Mouse (Mus musculus) intestine, embryonic 14.5 days (tissue): ENCODE data around the gene Atp1b2. TPM values are rescaled to one million over a fixed set of nuclear protein-coding genes. Genes with fewer than 3 reads are reported as not detected.

Experiments
- ATAC-seq: fragments of 200-750 bp; cut with Nextera tagmentation; replicated peaks from 2 replicates; pipeline ENCODE4 v1.8.0; 2017; ENCODE audit warnings: low read depth, moderate number of reproducible peaks, moderate TSS enrichment, moderate library complexity; ENCODE audit not compliant: low FRiP score, low TSS enrichment
- DNase-seq: peaks from one replicate; pipeline ENCODE4 v3.0.0-alpha.2; 2018; ENCODE audit warnings: low spot score
- H3K27ac ChIP-seq: fragments of 300-500 bp; sonication (generic); 2 replicates; pipeline ENCODE4 v1.5.1; 2014; ENCODE audit warnings: low read depth, mild to moderate bottlenecking, control low read depth
- H3K27me3 ChIP-seq: fragments of 300-500 bp; sonication (generic); replicated peaks from 2 replicates; pipeline ENCODE4 v1.6.1; 2014; ENCODE audit warnings: low read length, control low read depth; ENCODE audit not compliant: control insufficient read depth, insufficient read depth
- H3K36me3 ChIP-seq: fragments of 300-500 bp; sonication (generic); 2 replicates; pipeline ENCODE4 v1.6.1; 2014; ENCODE audit warnings: low read length, control low read depth; ENCODE audit not compliant: control insufficient read depth, insufficient read depth
- H3K4me1 ChIP-seq: fragments of 300-500 bp; sonication (generic); replicated peaks from 2 replicates; pipeline ENCODE4 v1.6.1; 2014; ENCODE audit warnings: low read length, control low read depth, mixed read lengths; ENCODE audit not compliant: control insufficient read depth, insufficient read depth
- H3K4me2 ChIP-seq: fragments of 300-500 bp; sonication (generic); 2 replicates; pipeline ENCODE4 v1.6.1; 2014; ENCODE audit warnings: low read length
- H3K4me3 ChIP-seq: fragments of 300-500 bp; sonication (generic); 2 replicates; pipeline ENCODE4 v1.5.1; 2014; ENCODE audit warnings: low read depth, low read length, control low read depth, mixed read lengths
- H3K9ac ChIP-seq: fragments of 300-500 bp; sonication (generic); 2 replicates; pipeline ENCODE4 v1.6.1; 2014; ENCODE audit warnings: mild to moderate bottlenecking, low read length
- H3K9me3 ChIP-seq: fragments of 300-500 bp; sonication (generic); 2 replicates; pipeline ENCODE4 v1.6.1; 2016; ENCODE audit warnings: low read length, control low read depth; ENCODE audit not compliant: control insufficient read depth
- WGBS: fragments of 180-500 bp; shearing (Covaris S2); extraction: QIAGEN DNeasy Blood & Tissue Kit; methylation state at CpG from one replicate; pipeline ENCODE4 v1.1.7; 2014; 5-methylcytosine and 5-hydroxymethylcytosine counted together
- polyA plus RNA-seq: library from polyadenylated mRNA; unstranded; fragments of >200 nt; fragmentation: Nextera tagmentation; extraction: Ambion mirVana; gene quantifications from 2 replicates; pipeline ENCODE4 v1.2.1, GENCODE M21; 2014

The Atp1b2 gene
- polyA plus RNA-seq, 1 experiment from 2014 or later, result 7.3 TPM

DNA sequence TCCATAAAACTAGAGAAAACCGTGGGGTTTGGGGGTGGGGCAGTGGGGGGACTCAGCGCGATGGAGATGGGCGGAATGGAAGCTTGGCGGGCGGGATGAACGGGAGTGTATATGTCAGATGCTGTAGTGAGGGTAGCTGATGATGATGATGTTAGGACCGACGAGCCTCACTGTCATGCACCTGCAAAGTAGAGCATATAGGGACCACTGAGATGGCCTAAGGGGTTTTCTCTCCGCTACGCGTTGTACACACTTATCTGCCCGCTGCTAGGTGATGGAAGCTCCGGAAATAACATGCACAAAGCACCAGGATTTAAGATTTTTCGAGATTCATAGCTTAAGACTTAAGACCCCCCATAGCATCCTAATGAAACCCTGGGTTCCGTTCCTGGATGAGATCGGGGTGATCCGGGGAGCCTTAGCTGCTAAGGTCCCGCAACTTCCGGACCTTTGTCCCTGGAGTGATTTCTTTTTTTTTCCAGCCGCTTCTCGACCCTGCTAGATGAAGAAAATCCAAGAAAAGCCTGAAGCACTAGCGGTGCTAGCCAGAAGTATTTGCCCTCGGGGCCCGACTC is 25.1 kb downstream of the Atp1b2 start:
- 0% methylated on average over 25 of the region's 25 CpGs for WGBS
- H3K9ac ChIP-seq, result peak overlapping the region; percentile 92
- H3K9me3 ChIP-seq, result no peaks in the 10 kb centered on the region
- DNase-seq, result no peak
- ATAC-seq, result peak; percentile 1; the same call in 1 of the 2 replicates
- H3K27ac ChIP-seq, result peak overlapping the region; percentile 96
- H3K36me3 ChIP-seq, result peaks cover 8% of the 10 kb centered on the region; the same call in 1 of the 2 replicates
- H3K4me2 ChIP-seq, result peak overlapping the region; percentile 79
- peaks cover 21% of the 10 kb centered on the region for H3K4me1 ChIP-seq
- H3K27me3 ChIP-seq, result no peaks in the 10 kb centered on the region
- peak overlapping the region; percentile 78 for H3K4me3 ChIP-seq

DNA sequence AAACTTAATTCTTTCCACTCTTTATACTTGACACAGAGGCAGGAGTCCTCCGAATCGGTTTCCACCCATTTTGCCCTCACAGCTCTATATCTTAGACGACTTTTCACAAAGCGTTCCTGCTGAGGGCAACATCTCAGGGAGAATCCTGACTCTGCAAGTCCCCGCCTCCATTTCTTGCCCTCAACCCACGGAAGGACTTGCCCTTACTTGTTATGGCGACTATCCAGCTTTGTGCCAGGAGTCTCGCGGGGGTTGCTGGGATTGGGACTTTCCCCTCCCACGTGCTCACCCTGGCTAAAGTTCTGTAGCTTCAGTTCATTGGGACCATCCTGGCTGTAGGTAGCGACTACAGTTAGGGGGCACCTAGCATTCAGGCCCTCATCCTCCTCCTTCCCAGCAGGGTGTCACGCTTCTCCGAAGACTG is 25.6 kb downstream of the Atp1b2 start, which contains the start of the genes Wrap53 and Trp53:
TSS of gene Wrap53 (minus strand) at position 165 of the 424 bp plus-strand sequence.
TSS of gene Trp53 (plus strand) at position 269 of the 424 bp plus-strand sequence.
- H3K27me3 ChIP-seq, result no peaks in the 10 kb centered on the region
- DNase-seq (peak; percentile 88), ATAC-seq (peak; percentile 59)
- WGBS, result 0% methylated on average over 13 of the region's 13 CpGs
- H3K27ac ChIP-seq, result peak within 1 kb of the TSS; percentile 96
- peak within 1 kb of the TSS; percentile 84 for H3K4me2 ChIP-seq
- peak within 1 kb of the TSS; percentile 78 for H3K4me3 ChIP-seq
- peak within 1 kb of the TSS; percentile 92 for H3K9ac ChIP-seq
- H3K4me1 ChIP-seq, result peaks cover 21% of the 10 kb centered on the region
- no peaks in the 10 kb centered on the region for H3K9me3 ChIP-seq
- H3K36me3 ChIP-seq, result peaks cover 12% of the 10 kb centered on the region; the same call in 1 of the 2 replicates

DNA sequence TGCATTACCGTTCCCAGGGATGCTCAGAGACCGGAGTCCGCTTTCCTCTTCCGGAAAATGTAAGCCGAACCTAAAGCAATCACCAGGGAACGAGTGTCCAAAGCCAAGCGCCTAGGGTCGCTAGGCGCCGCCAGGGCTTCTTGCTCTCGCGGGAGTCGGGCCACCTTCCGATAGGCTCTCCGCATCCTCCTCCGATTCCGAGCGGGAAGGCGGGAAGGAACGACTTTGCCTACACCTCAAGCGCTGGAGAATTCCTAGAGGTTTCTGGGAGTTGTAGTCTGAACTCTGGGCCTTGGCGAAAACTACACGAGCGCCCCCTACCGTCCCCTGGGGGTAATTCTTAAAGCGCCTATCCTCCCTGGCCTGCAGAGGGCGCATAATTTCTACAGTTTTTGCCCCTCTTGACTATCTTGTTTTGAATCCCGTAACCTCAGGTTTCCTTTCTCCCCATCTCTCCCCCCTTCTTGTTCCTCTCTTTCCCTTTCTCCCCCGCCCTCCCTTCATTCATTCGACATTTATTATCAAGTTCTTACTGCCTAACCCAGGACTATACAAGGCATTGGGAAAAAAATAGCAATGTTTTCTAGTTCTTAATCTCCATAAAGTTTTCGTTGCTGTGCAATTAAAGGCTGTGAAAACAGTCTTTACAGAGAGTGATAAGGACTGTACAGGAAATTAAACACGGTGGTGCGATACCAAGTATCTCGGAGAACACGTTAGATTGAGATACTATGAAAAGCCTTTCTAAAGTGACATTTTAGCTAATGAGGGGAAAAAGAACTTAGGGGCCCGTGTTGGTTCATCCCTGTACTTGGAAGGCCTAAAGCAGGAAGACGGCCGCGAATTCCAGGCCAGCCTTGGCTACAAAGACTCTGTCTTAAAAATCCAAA is 26.4 kb downstream of the Atp1b2 start:
- H3K4me2 ChIP-seq, result peak overlapping the region; percentile 84
- peak overlapping the region; percentile 78 for H3K4me3 ChIP-seq
- DNase-seq (peak; percentile 100), ATAC-seq (peak; percentile 86)
- peak overlapping the region; percentile 96 for H3K27ac ChIP-seq
- WGBS, result 2% methylated on average over 39 of the region's 39 CpGs
- peaks cover 18% of the 10 kb centered on the region for H3K36me3 ChIP-seq
- H3K9me3 ChIP-seq, result no peaks in the 10 kb centered on the region
- peaks cover 21% of the 10 kb centered on the region for H3K4me1 ChIP-seq
- H3K27me3 ChIP-seq, result no peaks in the 10 kb centered on the region
- H3K9ac ChIP-seq, result peak overlapping the region; percentile 92

- whole genome bisulfite sequencing, result 15% methylated on average over 15 of the region's 15 CpGs
These were observed 27.4 kb downstream of the Atp1b2 start for GRCm38 (mm10) chr11:69578301-69578700.

DNA sequence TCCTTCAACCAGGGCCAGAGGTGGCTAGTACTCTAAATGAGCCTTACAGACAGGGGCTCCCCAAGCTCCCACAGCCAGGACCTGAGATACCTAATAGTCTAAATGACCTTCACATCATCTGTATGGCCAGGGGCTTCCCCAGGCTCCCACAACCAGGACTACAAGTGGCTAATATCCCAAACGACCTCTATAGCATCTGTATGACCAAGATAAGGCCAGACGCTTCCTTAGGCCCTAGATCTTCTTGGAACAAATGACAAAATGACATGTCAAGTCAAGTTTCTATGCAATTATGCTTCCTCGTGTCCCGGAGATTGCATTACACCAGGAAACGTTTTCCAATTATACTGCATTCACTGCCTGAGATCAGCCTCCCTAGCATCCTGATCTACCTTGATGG is 29.4 kb downstream of the Atp1b2 start:
- Histone ChIP-seq H3K4me3 (no peak overlapping the region), H3K4me2 (no peak overlapping the region), H3K4me1 (peaks cover 16% of the 10 kb centered on the region), H3K27ac (no peak overlapping the region), H3K9ac (no peak overlapping the region), H3K9me3 (no peaks in the 10 kb centered on the region), H3K27me3 (no peaks in the 10 kb centered on the region), H3K36me3 (peaks cover 18% of the 10 kb centered on the region)
- no peak for ATAC-seq
- WGBS, result 73% methylated on average over 5 of the region's 5 CpGs
- DNase-seq, result no peak

More at GRCm38 (mm10) chr11:69578301-69578700, 27.4 kb downstream of the Atp1b2 start:
- H3K27me3 ChIP-seq, result no peaks in the 10 kb centered on the region
- DNase-seq (no peak), ATAC-seq (no peak)
- H3K4me1 ChIP-seq, result peaks cover 21% of the 10 kb centered on the region
- H3K9me3 ChIP-seq, result no peaks in the 10 kb centered on the region
- H3K4me3 ChIP-seq, result peak overlapping the region; percentile 78
- H3K36me3 ChIP-seq, result peaks cover 18% of the 10 kb centered on the region
- 0 out of 2 replicates have a peak overlapping the region, but pooled peaks have one; percentile 34 for H3K27ac ChIP-seq
- peak overlapping the region; percentile 84 for H3K4me2 ChIP-seq
- H3K9ac ChIP-seq, result peak overlapping the region; percentile 92

DNA sequence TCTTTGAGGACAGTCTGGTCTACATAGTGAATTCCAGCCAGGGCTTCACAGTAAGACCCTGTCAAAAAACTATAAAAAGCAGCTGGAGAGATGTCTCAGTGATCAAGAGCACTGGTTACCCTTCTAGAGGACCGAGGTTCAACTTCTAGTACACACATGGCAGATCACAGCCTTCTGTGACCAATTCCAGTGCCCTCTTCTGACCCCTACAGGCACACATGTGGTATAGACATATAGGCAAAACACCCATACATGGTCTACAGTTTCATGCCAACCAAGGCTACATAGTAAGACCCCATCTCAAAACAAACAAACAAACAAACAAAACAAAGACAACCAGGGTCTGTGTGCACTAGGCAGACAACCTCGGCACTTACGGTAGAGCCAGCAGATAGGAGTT is 30.5 kb downstream of the Atp1b2 start:
- Histone ChIP-seq H3K4me2 (no peak overlapping the region), H3K4me1 (peaks cover 16% of the 10 kb centered on the region), H3K4me3 (no peak overlapping the region), H3K27me3 (no peaks in the 10 kb centered on the region), H3K9ac (no peak overlapping the region), H3K9me3 (no peaks in the 10 kb centered on the region), H3K27ac (no peak overlapping the region), H3K36me3 (peaks cover 28% of the 10 kb centered on the region)
- no peak for DNase-seq
- 63% methylated on average over 3 of the region's 3 CpGs for WGBS
- ATAC-seq, result no peak

DNA sequence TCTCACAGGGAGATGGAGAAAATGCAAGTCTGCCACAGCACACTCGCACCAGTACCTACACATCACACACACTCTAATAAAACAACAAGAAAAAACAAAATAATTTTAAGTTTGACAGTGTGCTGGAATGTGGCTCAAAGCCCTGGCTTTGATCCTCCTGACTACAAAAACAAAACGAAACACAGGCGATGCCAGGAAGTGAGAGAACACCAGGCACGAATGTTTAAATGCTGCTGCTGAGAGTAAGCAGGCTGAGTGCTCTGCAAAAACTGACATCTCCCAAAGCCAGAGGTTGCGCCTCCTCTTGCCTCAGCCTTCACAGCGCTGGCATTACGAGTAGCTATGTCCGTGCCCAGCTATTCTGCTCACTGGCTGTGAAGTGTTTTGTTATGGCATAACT is 40.6 kb downstream of the Atp1b2 start:
- no peaks in the 10 kb centered on the region for H3K27me3 ChIP-seq
- H3K4me1 ChIP-seq, result peaks cover 7% of the 10 kb centered on the region; the same call in 1 of the 2 replicates
- H3K27ac ChIP-seq, result no peak overlapping the region
- 62% methylated on average over 8 of the region's 8 CpGs for WGBS
- H3K9ac ChIP-seq, result no peak overlapping the region
- no peaks in the 10 kb centered on the region for H3K9me3 ChIP-seq
- no peak overlapping the region for H3K4me3 ChIP-seq
- H3K36me3 ChIP-seq, result peaks cover 49% of the 10 kb centered on the region
- ATAC-seq (no peak), DNase-seq (no peak)
- no peak overlapping the region for H3K4me2 ChIP-seq

GRCm38 (mm10) chr11:69564391-69564790 is 41.4 kb downstream of the Atp1b2 start:
- Histone ChIP-seq H3K9ac (no peak overlapping the region), H3K4me3 (no peak overlapping the region), H3K4me1 (peaks cover 10% of the 10 kb centered on the region; the same call in 1 of the 2 replicates), H3K9me3 (no peaks in the 10 kb centered on the region), H3K27ac (no peak overlapping the region), H3K4me2 (no peak overlapping the region), H3K27me3 (no peaks in the 10 kb centered on the region), H3K36me3 (peaks cover 43% of the 10 kb centered on the region)
- ATAC-seq (no peak), DNase-seq (no peak)
- 63% methylated on average over 3 of the region's 3 CpGs for WGBS
